ENCODE assay signal across 8 mouse cellular contexts in genomic region chr19:53838850-53839249, GRCm38 (mm10). TPM values are rescaled to one million over a fixed set of nuclear protein-coding genes. Genes with fewer than 3 reads are reported as not detected.
DNase-seq lines count a peak whose midpoint lies in the region; ATAC-seq and TF ChIP-seq lines count a peak whose summit lies in the region.
"Had no signal": no experiment of that assay in that cellular context is flagged by ENCODE, and none has a peak within 500 bp of the region (broad histone marks: within the 10 kb centered on the region; RNA-seq: fewer than 3 reads in every experiment).

No protein-coding gene starts in this region.

- H3K9me3 ChIP-seq in forebrain, postnatal 0 days (ENCODE audit: low read length): no peaks in the 10 kb centered on the region
- H3K9me3 ChIP-seq in stomach, embryonic 15.5 days: no peaks in the 10 kb centered on the region
- H3K9me3 ChIP-seq: hindbrain, embryonic 12.5 days had no signal

- H3K4me1 ChIP-seq in forebrain, postnatal 0 days (ENCODE audit: insufficient read depth): peaks cover 3% of the 10 kb centered on the region; the same call in 1 of the 2 replicates
- H3K4me1 ChIP-seq in stomach, embryonic 15.5 days: no peaks in the 10 kb centered on the region

- no peak overlapping the region for H3K27ac ChIP-seq in forebrain, postnatal 0 days (ENCODE audit: low read depth, low read length)
- H3K27ac ChIP-seq in stomach, embryonic 15.5 days: peak overlapping the region; percentile 42
- H3K27ac ChIP-seq: hindbrain, embryonic 12.5 days had no signal

- TF ChIP-seq CTCF in forebrain, postnatal 0 days (IDR thresholded peaks at IDR 0.05; ENCODE audit: low read depth): 0 out of 2 replicates have a peak, but pooled peaks have one; percentile 29

- no peak overlapping the region for H3K9ac ChIP-seq in forebrain, postnatal 0 days
- H3K9ac ChIP-seq in stomach, embryonic 15.5 days: no peak overlapping the region
- H3K9ac ChIP-seq: hindbrain, embryonic 12.5 days had no signal

- H3K4me3 ChIP-seq in forebrain, postnatal 0 days (ENCODE audit: low read depth, low read length): no peak overlapping the region
- H3K4me3 ChIP-seq in stomach, embryonic 15.5 days (replicated peaks): no peak overlapping the region
- H3K4me3 ChIP-seq: hindbrain, embryonic 12.5 days had no signal

- peak; percentile 32 for DNase-seq in kidney, postnatal 10 days
- no peak for DNase-seq in kidney, postnatal 25 days
- peak; percentile 49 for DNase-seq in brain, adult 2 months (ENCODE audit: low read depth, low spot score)
- DNase-seq in forebrain, postnatal 0 days: no peak
- no peak for DNase-seq in right cerebral cortex, postnatal 25 days
- DNase-seq in spleen, postnatal 10 days (ENCODE audit: low spot score in 2 of 2): no peak

- H3K27me3 ChIP-seq in forebrain, postnatal 0 days (ENCODE audit: insufficient read depth, low read length): no peaks in the 10 kb centered on the region
- no peaks in the 10 kb centered on the region for H3K27me3 ChIP-seq in stomach, embryonic 15.5 days (replicated peaks)
- H3K27me3 ChIP-seq: hindbrain, embryonic 12.5 days had no signal

- ATAC-seq in forebrain, postnatal 0 days: peak; percentile 38; the same call in 1 of the 2 replicates
- ATAC-seq in stomach, embryonic 15.5 days (ENCODE audit: insufficient read depth, low FRiP score, low read depth): no peak

- WGBS in forebrain, postnatal 0 days: 59% methylated on average over 9 of the region's 9 CpGs
- 50% methylated on average over 9 of the region's 9 CpGs for WGBS in stomach, embryonic 15.5 days

- no peak overlapping the region for H3K4me2 ChIP-seq in forebrain, postnatal 0 days (ENCODE audit: low read depth)
- H3K4me2 ChIP-seq in stomach, embryonic 15.5 days: no peak overlapping the region
- H3K4me2 ChIP-seq: hindbrain, embryonic 12.5 days had no signal

- no peaks in the 10 kb centered on the region for H3K36me3 ChIP-seq in forebrain, postnatal 0 days (ENCODE audit: insufficient read depth)
- no peaks in the 10 kb centered on the region for H3K36me3 ChIP-seq in stomach, embryonic 15.5 days
- H3K36me3 ChIP-seq: hindbrain, embryonic 12.5 days had no signal

RNA-seq across cellular contexts. Expression of gene Pdcd4, which starts 53.2 kb away (rescaled TPM):
- total RNA-seq in forebrain, postnatal 0 days (2014; rRNA removed): 24.4 and 32.3 TPM in 2 replicates
- polyA plus RNA-seq in forebrain, postnatal 0 days (2015; fragmentation: Nextera tagmentation; extraction: Ambion mirVana): 55.1 and 82.7 TPM in 2 replicates
- 78.6 and 86.9 TPM in 2 replicates for polyA plus RNA-seq in stomach, embryonic 15.5 days (2015; fragmentation: Nextera tagmentation; extraction: Ambion mirVana)

Comparison
In these comparisons a context has a peak if more than half of its experiments do, and no peak if none do; other contexts are left out.
1. DNase-seq: peak in kidney, postnatal 10 days (single experiment) and brain, adult 2 months (single experiment); none in kidney, postnatal 25 days (0 of 2), forebrain, postnatal 0 days (single experiment), right cerebral cortex, postnatal 25 days (single experiment) and spleen, postnatal 10 days (0 of 2).